Mouse (Mus musculus) embryonic fibroblast, embryonic 13.5 days (primary cell): ENCODE data around the gene 2300009A05Rik.

Experiments used
- CTCF ChIP-seq: IDR thresholded peaks from 2 replicates; pipeline ENCODE4 v1.5.1; 2011; ENCODE audit warnings: mild to moderate bottlenecking, control low read depth, low read length, moderate library complexity, borderline replicate concordance; ENCODE audit not compliant: insufficient read depth
- POLR2A ChIP-seq: IDR thresholded peaks from 2 replicates; pipeline ENCODE4 v1.6.1; 2011; ENCODE audit warnings: low read depth, mild to moderate bottlenecking, control low read depth, low read length, moderate library complexity

DNA sequence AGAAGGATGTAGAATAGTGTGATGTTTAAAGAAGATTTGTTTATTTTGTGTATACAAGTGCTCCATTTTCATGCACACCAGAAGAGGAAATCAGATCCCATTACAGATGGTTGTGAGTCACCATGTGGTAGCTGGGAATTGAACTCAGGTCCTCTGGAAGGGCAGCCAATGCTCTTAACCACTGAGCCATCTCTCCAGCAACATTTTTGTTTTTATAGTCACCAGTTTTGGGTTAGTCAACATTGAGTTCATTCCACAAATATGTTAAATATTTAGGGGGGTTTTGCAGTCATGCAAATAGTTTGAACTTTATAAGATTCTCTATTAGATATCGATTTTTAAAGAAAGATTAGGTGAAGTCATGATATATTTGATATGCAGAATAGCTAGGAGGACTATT lies 1.1 kb upstream of the 2300009A05Rik start:
- TF ChIP-seq POLR2A (no peak), CTCF (no peak)
